Mouse (Mus musculus) left cerebral cortex, postnatal 10 days (tissue): ENCODE data around the gene Cbx8. TPM values are rescaled to one million over a fixed set of nuclear protein-coding genes. Genes with fewer than 3 reads are reported as not detected.

Source experiments
- DNase-seq, 2 experiments: peaks; one replicate each; pipeline ENCODE4 v3.0.0; 2021 to 2022; ENCODE audit warnings: low spot score in 2 of 2, mixed read lengths in 1 of 2; ENCODE audit errors: extremely low spot score in 1 of 2
- intact Hi-C: fragments of 180-260 bp; cut with DNase I; formaldehyde crosslinking; loops from one replicate; pipeline ENCODE4 v1.15.1; 2025
- total RNA-seq, 2 experiments: library from RNA; stranded (reverse); gene quantifications; 2 replicates each; pipeline ENCODE4 v1.2.3; 2021

The Cbx8 gene
- total RNA-seq, 2 experiments from 2014 or later, result 11.3 to 15.3 TPM

DNA sequence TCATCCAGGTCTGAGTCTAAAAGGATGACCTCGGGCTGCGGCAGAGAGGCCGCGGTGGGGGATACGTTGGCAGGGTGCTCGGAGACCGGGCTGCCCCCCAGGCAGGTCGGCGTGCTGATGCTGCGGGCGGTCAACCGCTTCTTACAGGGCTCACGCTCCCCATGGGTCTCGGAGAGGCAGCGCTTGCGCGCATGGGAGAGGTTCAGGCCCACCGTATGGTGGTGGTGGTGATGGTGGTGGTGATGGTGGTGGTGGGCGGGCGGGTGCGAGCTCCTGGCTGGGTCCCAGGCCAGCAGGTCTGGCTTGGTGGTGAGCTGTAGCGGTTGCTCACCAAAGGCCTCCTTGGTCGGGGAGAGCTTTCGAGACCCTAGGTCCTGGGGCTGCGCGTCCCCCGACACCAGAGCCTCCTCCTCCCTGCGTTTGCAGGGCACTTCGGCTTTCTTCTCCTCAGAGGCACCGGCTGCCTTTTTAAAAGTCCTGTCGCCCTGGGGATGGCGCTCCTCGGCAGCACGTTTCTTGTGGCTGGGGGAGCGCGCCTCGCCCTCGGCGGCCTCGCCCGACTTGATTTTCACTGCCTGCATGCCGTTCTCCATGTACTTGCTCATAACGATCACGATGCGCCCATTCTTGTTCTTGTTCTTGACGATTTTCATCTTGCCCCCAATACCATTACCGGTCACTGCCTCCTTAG is 40.5 kb upstream of the Cbx8 start:
- DNase-seq, result no peak
- intact Hi-C loops, result no loop called here

DNA sequence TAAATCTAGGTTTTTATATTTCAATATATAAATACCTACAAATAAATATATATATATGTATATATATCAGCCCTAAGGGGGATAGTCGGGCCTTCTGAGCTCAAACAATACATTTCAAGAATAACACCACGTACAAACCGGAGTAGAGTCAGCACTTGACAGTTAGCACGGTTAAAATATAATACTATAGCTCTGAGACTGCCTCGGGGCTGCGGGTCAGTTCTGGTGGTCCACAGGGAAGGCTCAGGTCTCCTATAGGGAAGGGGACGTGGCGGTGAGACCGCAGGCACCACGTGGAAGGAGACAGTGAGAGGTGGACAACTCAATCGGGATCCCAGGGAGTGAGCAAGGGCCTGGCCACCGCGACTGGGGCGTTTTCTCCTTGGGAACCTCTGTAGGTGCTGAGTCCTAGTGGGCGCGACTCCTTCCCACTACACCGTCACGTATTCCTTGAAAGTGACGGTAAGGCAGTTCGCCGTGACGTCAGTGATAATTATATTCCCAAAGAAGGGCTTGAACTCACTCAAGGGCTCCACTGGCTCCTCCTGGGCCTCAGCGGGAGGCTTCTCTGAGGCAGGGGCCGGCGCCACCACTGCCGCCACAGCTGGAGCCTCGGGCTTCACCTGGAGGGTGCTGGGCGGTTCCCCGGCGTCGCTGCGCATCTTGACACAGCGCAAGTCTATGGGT is 39.8 kb upstream of the Cbx8 start:
- intact Hi-C loops, result no loop called here
- no peak for DNase-seq

DNA sequence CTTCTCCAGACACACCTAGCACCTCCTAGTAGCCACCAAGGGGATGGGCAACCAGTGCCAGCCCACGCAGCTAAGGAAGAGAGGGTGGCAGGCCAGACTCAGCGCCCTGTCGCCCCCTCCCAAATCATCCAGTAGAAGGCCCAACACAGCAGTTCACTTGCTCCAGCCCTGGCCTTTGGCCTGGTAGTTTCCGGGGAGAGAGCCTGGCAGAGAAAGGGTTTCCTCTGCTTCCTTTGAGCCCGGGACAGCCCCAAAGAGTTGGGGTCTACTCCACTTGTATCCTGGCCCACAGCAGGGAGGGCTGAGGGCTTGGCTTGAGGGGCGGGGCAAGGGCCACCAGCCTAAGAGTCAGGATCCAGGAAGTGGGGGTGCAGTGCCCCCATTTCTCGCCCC is 38.7 kb upstream of the Cbx8 start:
- intact Hi-C loops, result no loop called here
- no peak for DNase-seq

DNA sequence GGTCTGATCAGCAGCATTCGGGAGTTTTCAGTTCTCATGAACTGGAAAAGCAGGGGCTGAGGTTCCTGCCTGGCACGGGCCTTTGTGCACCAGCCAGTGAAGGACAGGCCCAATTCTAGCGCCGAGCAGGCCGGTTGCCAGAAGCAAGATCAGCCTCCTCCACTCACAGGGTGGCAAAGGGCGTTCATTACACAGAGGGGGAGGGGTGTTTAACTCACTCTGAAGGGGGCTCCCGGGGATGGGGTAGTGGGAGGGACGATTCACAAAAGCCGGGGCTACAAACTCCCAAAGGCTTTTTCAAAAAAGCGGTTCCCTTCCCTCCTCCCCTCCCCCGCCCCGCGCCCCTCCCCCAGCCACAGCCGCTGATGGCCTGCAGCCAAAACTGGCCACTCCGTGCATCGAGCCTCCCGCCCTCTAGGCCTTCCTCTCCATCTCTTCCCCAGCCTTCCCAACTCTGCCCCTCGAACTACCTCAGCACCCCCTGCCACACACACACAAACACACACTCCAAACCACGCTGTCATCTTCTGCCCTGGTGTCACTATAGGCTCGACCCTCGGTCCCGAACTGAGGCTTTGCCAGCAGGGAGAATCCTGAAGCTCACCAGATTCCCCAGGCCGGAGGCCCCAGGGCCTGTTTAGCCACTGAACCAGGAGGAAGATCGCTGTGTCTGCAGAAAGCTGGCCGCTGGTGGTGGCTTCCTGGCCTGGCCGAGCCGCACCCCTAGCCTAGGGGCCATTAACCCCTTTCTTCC is 38.1 kb upstream of the Cbx8 start:
- intact Hi-C loops, result no loop called here
- peak in 1 of 2 experiments; percentile 74 for DNase-seq

DNA sequence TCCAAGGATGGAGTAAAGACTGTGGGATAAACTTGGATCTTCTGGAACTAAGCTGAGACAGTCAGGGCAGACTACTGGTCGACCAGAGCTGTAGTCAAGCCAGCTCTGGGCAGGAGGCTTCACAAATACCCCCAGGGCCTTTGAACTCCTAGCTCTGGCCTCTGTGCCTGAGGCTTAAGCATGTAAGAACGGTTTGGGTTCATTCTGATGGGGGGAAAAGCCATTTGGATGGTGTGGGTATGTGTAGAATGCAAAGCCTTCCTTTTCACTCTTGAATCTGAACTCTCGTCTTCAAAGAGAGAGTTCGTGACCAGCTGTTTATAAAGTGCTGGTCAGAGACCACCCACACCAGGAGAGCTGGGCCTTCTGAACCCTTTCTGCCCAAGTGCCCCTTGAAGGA is 37.0 kb upstream of the Cbx8 start:
- no peak for DNase-seq
- intact Hi-C loops, result no loop called here

DNA sequence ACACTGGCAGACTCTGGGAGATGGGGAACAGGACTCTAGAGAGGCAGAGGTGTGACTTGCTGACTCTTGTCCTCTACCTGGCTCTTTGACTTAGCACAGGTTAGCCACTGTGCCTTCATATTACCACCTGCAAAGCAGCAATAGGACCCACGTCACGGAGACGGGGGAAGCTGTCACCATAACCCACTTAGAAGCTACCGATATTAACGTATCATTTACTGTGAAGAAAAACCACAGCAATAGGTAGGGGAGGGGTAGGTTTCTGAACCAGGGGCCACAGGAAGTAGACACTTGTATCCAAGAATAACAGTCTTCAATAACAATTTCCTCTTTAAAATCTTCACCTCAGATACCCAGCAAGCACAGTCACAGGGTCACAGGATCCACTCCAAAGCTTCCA is 35.0 kb upstream of the Cbx8 start:
- intact Hi-C loops, result no loop called here
- no peak for DNase-seq

DNA sequence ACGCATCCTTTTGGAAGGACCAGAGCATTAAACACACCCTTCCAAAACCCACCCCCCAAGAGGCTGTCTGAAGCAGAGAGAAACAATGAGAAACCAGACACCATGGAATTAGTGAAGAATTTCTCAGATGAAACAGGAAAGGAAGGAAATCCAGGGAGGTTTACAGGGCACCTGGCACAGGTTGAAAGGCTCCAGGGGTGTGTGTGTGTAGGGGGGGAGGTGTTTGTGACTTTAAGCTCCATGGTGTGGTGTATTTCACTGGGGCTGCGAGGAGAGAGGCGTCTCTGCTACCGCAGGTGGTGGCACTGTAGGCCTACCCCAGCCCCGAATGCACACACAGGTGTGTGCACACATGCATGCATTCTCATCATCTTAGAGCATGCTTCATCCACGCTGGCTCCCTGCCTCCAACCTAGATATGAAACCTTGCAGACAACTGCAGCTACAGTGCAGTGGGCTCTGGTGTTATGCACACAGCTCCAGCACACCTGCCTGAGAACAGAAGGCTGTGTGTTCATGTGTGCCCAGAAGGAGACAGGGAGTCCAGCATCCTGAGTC is 33.2 kb upstream of the Cbx8 start:
- intact Hi-C loops, result no loop called here

DNA sequence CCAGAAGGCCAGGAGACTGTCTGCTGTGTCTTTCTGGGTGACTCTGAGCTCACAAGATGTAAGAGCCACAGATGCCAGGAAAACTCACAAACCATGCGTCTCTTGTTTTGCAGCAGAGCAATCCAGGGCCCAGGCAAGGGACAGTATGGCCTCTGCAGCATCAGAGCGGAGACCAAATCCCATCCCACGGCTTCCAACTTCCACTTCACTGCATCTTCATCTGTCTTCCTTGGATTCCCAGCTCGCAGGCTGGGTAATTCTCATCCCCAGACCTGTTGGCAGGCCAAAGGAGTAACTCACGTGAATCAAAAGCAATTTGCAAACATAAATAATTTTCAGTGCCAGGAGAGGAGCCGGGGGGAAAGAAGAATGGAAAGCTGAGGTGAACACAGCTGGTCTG is 32.2 kb upstream of the Cbx8 start:
- no peak for DNase-seq
- intact Hi-C loops, result no loop called here

More for the DNA sequence above, 33.2 kb upstream of the Cbx8 start:
- DNase-seq, result no peak

DNA sequence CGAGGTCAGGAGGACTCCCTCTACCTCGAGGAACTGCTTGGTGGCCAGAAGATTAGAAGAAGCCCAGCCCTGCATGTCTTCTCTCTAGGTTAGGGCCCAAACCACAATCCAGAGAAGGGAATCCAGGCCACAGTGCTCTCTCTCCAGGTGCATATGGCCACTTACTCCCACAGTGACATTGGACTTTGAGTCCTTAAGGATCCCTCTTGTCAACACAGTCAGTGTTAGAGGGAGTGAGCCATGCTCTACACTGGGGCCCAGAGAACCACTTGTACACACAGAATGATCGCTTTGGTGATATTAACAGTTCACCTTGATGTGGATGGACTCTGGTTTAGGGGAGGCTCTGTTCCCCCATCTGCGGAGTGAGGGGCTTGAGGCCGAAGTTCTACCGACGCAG is 31.5 kb upstream of the Cbx8 start:
- intact Hi-C loops, result no loop called here

DNA sequence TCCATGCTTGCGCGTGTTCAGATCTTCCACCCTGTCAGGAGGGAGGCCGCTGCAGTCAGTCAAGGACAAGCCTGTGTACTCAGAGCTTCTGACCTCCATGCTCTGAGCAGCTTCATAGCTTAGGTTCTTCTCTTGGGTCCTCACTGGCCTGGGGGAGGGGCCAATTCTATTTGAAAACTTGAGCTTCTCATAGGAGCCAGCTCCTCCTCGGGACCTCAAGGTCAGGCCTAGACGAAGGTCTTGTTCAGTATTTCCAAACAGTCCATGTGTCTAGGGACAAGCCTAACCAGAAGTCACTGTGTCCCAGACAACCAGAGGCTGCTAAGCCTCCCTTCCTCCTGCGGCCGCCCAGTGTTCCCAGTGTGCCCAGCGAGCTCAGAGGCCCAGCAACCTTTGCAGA is 26.1 kb upstream of the Cbx8 start:
- DNase-seq, result no peak
- intact Hi-C loops, result no loop called here

More for the DNA sequence above, 31.5 kb upstream of the Cbx8 start:
- no peak for DNase-seq

DNA sequence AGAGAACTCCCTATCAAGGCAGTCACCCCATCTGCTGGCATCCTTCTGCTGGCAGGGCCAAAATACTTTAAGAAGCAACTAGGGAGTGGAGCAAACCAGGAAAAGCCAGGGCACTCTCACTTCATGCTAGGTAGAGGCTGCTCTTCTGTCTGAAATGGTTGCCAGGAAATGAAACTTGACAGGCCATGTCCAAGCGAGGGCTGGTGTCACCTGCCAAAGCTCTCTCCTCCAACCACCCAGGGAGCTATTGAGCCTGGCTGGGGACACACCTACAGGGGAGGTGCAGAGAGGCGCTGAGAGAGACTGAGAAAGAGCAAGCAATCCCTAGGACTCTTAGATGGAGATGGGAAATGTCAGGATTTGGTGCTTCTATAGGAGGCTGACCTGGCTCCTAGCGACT is 18.5 kb upstream of the Cbx8 start:
- DNase-seq, result no peak
- intact Hi-C loops, result no loop called here

DNA sequence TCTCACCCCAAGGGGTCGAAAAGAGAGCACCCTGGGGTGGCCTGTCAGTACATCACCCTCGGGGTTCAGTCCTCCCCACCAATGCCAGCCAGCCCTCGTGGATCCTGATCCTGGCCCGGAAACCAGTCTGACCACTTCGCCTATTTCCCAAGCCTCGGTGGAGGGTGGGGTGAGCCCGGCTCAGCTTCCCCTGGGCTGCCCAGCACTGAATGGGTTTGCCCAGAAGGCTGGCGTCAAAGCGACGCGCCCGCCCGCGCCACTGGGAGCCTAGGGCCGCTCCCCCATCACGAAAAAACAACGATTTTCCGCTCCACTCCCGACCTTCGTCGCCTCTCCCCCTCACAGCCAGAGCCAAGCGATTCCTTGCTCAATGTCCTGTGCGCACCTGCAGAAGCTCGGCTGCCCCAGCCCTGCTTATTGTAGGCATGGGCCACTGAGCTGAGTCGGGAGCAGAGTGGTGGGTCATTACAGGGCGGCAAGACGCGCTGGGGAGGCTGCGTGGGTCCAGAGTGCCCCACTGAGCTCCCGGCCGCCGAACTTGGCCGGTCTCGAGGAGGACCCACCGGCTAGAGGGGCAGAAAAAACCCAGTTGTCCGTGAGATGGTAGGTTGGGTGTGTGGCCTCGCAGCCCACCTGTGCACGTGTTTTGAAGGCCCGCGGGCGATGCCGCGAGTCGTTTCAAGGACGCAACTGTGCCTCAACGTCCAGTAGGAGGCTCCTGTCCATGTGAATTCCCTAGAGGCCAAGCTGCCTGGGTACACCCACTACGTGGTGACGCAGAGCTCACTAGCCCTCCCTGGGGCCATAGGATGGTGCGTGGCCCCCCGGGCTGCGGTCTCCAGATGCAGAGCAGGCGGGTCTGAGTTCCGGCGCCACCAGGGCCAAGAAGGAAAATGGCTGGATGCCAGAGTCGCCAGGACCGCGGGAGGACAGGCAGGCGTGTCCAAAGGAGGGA is 17.5 kb upstream of the Cbx8 start:
- peak in 1 of 2 experiments; percentile 64 for DNase-seq
- intact Hi-C loops, result no loop called here

DNA sequence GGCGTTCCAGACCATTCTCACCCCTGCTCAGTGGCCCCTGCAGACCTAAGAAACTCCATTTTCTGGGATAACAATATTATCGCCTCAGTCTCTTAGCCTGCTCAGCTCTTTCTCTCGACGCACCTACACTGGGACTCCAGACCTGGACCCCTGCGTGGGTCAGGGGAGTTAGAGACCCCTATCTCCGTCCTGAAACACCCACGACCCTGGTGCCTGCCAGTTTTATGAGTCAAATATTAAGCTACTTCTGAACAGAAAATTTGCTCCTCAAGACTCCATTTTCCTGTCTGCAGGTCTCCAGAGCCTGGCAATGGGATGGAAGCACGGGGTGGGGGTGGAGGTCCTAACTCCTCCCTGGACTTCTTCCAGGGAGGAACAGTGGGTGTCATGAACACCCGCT is 16.5 kb upstream of the Cbx8 start:
- intact Hi-C loops, result loop anchor here (2.0 kb wide), 1 partner anchor 28 kb away; no protein-coding TSS in a partner anchor

DNA sequence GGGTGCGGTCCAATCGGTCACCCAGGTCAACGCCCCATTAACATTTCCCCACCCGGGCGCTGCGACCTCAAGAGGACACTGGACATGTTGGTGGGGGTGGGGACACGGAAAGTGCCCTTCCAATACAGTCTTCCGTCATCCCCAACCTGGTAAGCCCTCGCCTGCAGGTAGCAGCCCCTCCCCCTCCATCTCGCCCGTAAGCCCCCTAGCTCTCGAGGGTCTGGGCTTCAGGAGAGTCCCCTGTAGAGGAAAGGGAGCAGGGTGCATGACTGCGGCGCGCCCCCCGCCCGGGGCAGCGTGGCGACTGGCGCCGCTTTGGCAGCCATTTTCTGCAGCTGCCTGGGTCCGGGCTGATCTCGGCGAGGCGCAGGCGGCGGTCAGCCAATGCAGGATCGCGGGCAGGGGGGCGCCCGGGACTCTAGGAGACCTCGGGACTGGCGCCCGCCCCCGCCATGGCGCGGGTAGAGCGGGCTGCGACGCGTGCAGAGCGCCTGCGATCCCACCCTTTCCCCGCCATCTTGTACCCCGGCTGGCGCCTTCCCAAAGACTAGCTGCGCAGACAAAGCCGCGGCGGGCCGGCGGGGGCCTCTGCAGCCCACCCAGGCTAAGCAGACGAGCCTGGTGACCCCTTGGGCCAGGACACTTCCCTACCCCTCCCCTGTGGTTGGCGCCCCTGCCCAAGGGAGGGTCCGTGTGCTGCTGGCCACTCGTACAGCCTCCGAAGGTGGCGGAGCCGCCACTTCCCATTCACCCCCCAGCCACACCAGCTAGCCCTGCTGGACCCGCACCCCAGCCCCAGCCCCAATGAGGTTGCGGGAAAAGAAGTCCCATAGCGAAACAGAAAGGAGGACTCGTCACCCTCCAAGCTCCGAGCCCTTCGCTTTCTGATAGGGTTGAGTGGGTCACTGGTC is 15.8 kb upstream of the Cbx8 start:
- intact Hi-C loops, result loop anchor here (2.0 kb wide), 1 partner anchor 28 kb away; no protein-coding TSS in a partner anchor
- peak in 1 of 2 experiments; percentile 83 for DNase-seq

More for the DNA sequence above, 16.5 kb upstream of the Cbx8 start:
- DNase-seq, result no peak

DNA sequence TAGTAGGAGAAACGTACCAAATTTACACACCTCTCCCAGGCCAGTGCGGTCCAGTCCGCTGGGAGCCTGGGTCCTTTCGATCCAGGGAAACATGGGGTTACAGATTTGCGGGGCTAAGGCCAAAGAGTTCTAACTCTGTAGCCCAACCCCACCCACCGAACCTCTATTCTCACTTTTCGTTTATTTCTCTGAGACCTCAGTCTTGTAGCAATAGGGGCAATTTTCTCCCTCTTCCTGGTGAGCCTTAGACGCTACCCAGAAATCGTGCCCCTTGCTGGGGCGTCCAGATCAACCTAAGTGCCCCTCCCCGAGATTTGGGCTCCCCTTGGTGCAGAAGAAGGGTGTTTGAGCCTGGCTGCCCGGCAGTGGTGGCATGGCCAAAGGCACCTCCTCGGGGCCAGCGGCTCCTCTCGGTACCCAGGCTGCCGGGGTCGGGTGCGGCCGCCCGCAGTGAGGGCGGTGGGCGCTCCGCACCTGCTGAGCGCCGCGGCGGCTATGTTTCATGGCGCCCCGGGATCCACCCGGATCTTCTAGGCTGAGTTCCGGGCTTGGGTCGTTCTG is 14.9 kb upstream of the Cbx8 start:
- intact Hi-C loops, result loop anchor here (2.0 kb wide), 1 partner anchor 29 kb away; no protein-coding TSS in a partner anchor

DNA sequence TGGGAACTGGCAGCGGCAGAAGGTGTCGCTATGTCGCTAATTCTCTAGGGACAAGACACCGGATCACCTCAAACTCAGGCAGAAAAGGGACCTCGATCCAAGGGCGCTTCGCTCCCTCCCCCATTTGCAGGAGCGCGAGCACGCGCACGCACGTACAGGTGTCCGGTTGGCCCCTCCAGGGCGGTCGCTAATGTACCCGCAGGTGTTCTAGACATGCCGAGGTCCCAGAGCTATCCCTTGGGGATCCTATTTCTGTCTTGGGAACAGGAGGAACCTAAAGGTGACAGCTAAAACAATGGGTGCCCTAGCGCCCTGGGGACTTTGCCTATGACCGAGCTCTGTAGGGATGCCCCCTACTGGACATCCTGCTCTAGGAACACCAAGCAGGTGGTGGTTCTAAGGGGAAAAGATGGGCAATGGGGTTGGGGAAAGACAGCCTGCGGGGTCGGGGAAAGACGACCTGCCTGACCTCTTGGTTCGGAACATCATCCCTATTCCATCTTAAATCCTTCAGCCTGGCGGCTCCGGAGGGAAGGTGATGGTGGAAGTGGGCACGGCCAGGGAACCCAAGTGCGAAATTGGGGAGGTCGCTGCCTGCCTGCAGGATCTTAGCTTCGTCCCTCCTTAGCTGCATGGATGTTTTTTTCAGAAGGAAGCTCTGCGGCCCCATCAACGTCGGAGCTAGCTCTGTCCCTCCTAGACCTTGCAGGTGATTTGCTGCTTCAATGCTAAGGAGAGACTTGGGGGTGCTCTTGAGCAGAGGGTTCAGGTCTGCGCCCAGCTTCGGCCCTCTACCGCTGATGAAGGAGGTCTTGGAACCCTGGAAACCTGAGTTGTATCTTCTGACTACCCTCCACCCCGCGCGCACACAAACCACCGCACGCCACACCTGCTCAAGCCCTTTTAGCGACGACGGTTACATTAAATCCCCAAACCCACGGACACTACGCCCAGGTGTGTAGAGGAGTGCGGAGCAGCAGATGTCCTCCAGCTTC is 13.9 kb upstream of the Cbx8 start:
- DNase-seq, result peak in 1 of 2 experiments; percentile 60
- intact Hi-C loops, result loop anchor here (5.0 kb wide), 1 partner anchor 133 kb away; no protein-coding TSS in a partner anchor

More for the DNA sequence above, 14.9 kb upstream of the Cbx8 start:
- DNase-seq, result no peak
